Mouse (Mus musculus): Measurements from ENCODE around the gene Gm10436.
"Not testable (repeated sequence)": the region's sequence is repeated elsewhere in the genome, so short reads cannot be mapped to it uniquely, and the experiment has no call there.

Gm10436 gene

GRCm38 (mm10) chr12:88182008-88182407, at the start of gene Gm10436:
Gm10436 (minus strand) TSS chr12:88182108.
- in situ Hi-C loops (cut with MboI, MseI): not testable (repeated sequence)

GRCm38 (mm10) chr12:88219445-88219844, 37.5 kb upstream of the Gm10436 start:
- in situ Hi-C loops (cut with MboI, MseI): no loop called here

- in situ Hi-C loops (cut with MboI, MseI): not testable (repeated sequence)
Measured at GRCm38 (mm10) chr12:88218059-88218458, 36.2 kb upstream of the Gm10436 start.

- in situ Hi-C loops (cut with MboI, MseI): no loop called here
Measured at GRCm38 (mm10) chr12:88214641-88215040, 32.7 kb upstream of the Gm10436 start.

GRCm38 (mm10) chr12:88211458-88211857, 29.6 kb upstream of the Gm10436 start:
- in situ Hi-C loops (cut with MboI, MseI): not testable (repeated sequence)

GRCm38 (mm10) chr12:88202856-88203255, 20.9 kb upstream of the Gm10436 start:
- in situ Hi-C loops (cut with MboI, MseI): loop anchor here (5.0 kb wide), 1 partner anchor 626 kb away; no protein-coding TSS in a partner anchor
